Mouse (Mus musculus): ENCODE results near the gene Olfr981. TPM values are rescaled to one million over a fixed set of nuclear protein-coding genes. Genes with fewer than 3 reads are reported as not detected.

Gene Olfr981
- polyA plus RNA-seq, 1 experiment = not detected

- Histone ChIP-seq H3K36me3 (ENCODE audit: control insufficient read depth, insufficient read depth) (no peaks in the 10 kb centered on the region), H3K79me2 (ENCODE audit: control insufficient read depth, insufficient read depth) (no peaks in the 10 kb centered on the region), H3K27me3 (ENCODE audit: control insufficient read depth, insufficient read depth, insufficient read length) (no peaks in the 10 kb centered on the region), H3ac (ENCODE audit: control insufficient read depth, insufficient read length) (no peak overlapping the region), H3K4me2 (ENCODE audit: low read depth) (no peak overlapping the region), H3K4me3 (no peak overlapping the region)
- TF ChIP-seq MYOD1 (IDR thresholded peaks at IDR 0.05; ENCODE audit: control insufficient read depth in 1 of 3, insufficient read length in 2 of 3, low read depth in 2 of 3) (no peak), SRF (IDR thresholded peaks at IDR 0.05; ENCODE audit: control insufficient read depth, insufficient read length, low read depth) (no peak)
Measured at GRCm38 (mm10) chr9:40050138-40050537, 28.9 kb downstream of the Olfr981 start.

DNA sequence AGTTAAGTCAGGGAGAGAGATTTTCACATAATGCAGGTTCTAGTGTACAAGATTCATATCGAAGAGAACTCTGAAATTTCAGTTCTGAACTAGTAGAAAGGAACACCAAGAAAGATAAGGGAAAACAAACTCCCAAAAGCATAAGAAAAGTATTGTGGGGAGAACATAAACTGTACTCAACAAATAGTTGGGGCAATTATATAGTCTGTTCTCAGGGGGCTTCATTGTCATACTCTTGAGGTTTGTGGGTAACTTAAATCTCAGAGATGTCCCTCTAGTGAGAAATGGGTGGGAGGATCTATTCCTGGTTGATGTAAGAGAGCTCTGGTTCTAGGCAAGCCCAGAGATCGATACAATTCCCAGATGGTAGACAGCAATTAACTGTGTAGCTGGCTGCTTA is 52.3 kb downstream of the Olfr981 start, which contains the start of gene Olfr982:
Olfr982 (plus strand) TSS at position 301 of the 400 bp plus-strand sequence.
- no peak within 1 kb of the TSS for H3K4me3 ChIP-seq
- no peak for TF ChIP-seq REST (IDR thresholded peaks at IDR 0.05; ENCODE audit: insufficient read depth, insufficient read length)
- TF ChIP-seq POLR2AphosphoS2 (IDR thresholded peaks at IDR 0.05; ENCODE audit: insufficient read length, low read depth) = no peak
- TF ChIP-seq MAX (IDR thresholded peaks at IDR 0.05; ENCODE audit: low read depth) = no peak
- TF ChIP-seq TCF3 (IDR thresholded peaks at IDR 0.05; ENCODE audit: insufficient read length, low read depth) = no peak
- no peak for TF ChIP-seq MYOG (IDR thresholded peaks at IDR 0.05; ENCODE audit: control insufficient read depth in 1 of 3, insufficient read depth in 1 of 3, insufficient read length in 2 of 3, low read depth in 2 of 3)
- no peak for TF ChIP-seq TCF12 (IDR thresholded peaks at IDR 0.05; ENCODE audit: insufficient read depth, poor library complexity, severe bottlenecking)
- no peak for TF ChIP-seq USF1 (IDR thresholded peaks at IDR 0.05; ENCODE audit: low read depth)
- no peak for TF ChIP-seq E2F4 (IDR thresholded peaks at IDR 0.05; ENCODE audit: insufficient read depth)
- TF ChIP-seq MYOD1 (IDR thresholded peaks at IDR 0.05; ENCODE audit: control insufficient read depth in 1 of 3, insufficient read length in 2 of 3, low read depth in 2 of 3) = no peak
- TF ChIP-seq CEBPB (IDR thresholded peaks at IDR 0.05; ENCODE audit: insufficient read depth, poor library complexity, severe bottlenecking) = no peak
- TF ChIP-seq POLR2A (IDR thresholded peaks at IDR 0.05; ENCODE audit: insufficient read length, low read depth) = no peak
- H3ac ChIP-seq (ENCODE audit: control insufficient read depth, insufficient read length) = no peak within 1 kb of the TSS
- no peaks in the 10 kb centered on the region for H3K36me3 ChIP-seq (ENCODE audit: control insufficient read depth, insufficient read depth)
- H3K79me2 ChIP-seq (ENCODE audit: control insufficient read depth, insufficient read depth) = no peaks in the 10 kb centered on the region
- H3K27me3 ChIP-seq (ENCODE audit: control insufficient read depth, insufficient read depth, insufficient read length) = no peaks in the 10 kb centered on the region
- no peak within 1 kb of the TSS for H3K4me2 ChIP-seq (ENCODE audit: low read depth)

Other genes starting within 250 kb of the Olfr981 start
- gene Olfr968, start 238.2 kb upstream of the Olfr981 start, polyA plus RNA-seq (2012; fragmentation: generic; extraction: Trizol) = not detected
- not detected for gene Olfr969, start 230.5 kb upstream of the Olfr981 start, polyA plus RNA-seq (2012; fragmentation: generic; extraction: Trizol)
- not detected for gene Olfr970, start 212.6 kb upstream of the Olfr981 start, polyA plus RNA-seq (2012; fragmentation: generic; extraction: Trizol)
- gene Olfr971, start 184.6 kb upstream of the Olfr981 start, polyA plus RNA-seq (2012; fragmentation: generic; extraction: Trizol) = not detected
- not detected for gene Olfr972, start 155.0 kb upstream of the Olfr981 start, polyA plus RNA-seq (2012; fragmentation: generic; extraction: Trizol)
- gene Olfr229, start 114.1 kb upstream of the Olfr981 start, polyA plus RNA-seq (2012; fragmentation: generic; extraction: Trizol) = not detected
- gene Olfr974, start 84.0 kb upstream of the Olfr981 start, polyA plus RNA-seq (2012; fragmentation: generic; extraction: Trizol) = not detected
- not detected for gene Olfr975, start 69.4 kb upstream of the Olfr981 start, polyA plus RNA-seq (2012; fragmentation: generic; extraction: Trizol)
- not detected for gene Olfr976, start 60.3 kb upstream of the Olfr981 start, polyA plus RNA-seq (2012; fragmentation: generic; extraction: Trizol)
- gene Olfr978, start 29.4 kb upstream of the Olfr981 start, polyA plus RNA-seq (2012; fragmentation: generic; extraction: Trizol) = not detected
- not detected for gene Olfr979, start 18.0 kb upstream of the Olfr981 start, polyA plus RNA-seq (2012; fragmentation: generic; extraction: Trizol)
- gene Olfr980, start 11.9 kb upstream of the Olfr981 start, polyA plus RNA-seq (2012; fragmentation: generic; extraction: Trizol) = not detected
- not detected for gene Olfr982, start 52.4 kb downstream of the Olfr981 start, polyA plus RNA-seq (2012; fragmentation: generic; extraction: Trizol)
- gene Olfr983, start 72.1 kb downstream of the Olfr981 start, polyA plus RNA-seq (2012; fragmentation: generic; extraction: Trizol) = not detected
- gene Olfr984, start 92.7 kb downstream of the Olfr981 start, polyA plus RNA-seq (2012; fragmentation: generic; extraction: Trizol) = not detected
- gene Olfr985, start 108.7 kb downstream of the Olfr981 start, polyA plus RNA-seq (2012; fragmentation: generic; extraction: Trizol) = not detected
- gene Tmem225, start 126.7 kb downstream of the Olfr981 start, polyA plus RNA-seq (2012; fragmentation: generic; extraction: Trizol) = not detected
- not detected for gene Olfr986, start 159.5 kb downstream of the Olfr981 start, polyA plus RNA-seq (2012; fragmentation: generic; extraction: Trizol)
- gene Zfp202, start 170.9 kb downstream of the Olfr981 start, polyA plus RNA-seq (2012; fragmentation: generic; extraction: Trizol) = 2.4 TPM
- 0.38 TPM for gene Scn3b, start 247.8 kb downstream of the Olfr981 start, polyA plus RNA-seq (2012; fragmentation: generic; extraction: Trizol)